Mouse (Mus musculus) liver, embryonic 14.5 days (tissue): ENCODE data around the gene Cyp24a1. TPM values are rescaled to one million over a fixed set of nuclear protein-coding genes. Genes with fewer than 3 reads are reported as not detected.

Source experiments
- ATAC-seq: fragments of 200-750 bp; cut with Nextera tagmentation; 2 replicates; pipeline ENCODE4 v1.8.0; 2017; ENCODE audit warnings: moderate number of reproducible peaks, mild to moderate bottlenecking, moderate library complexity; ENCODE audit not compliant: insufficient read depth
- DNase-seq, 3 experiments: peaks; one replicate each; pipeline ENCODE4 v3.0.0-alpha.2; 2012 to 2013; ENCODE audit warnings: low read depth in 3 of 3, low spot score in 3 of 3
- H3K27ac ChIP-seq: fragments of 300-500 bp; sonication (generic); 2 replicates; pipeline ENCODE4 v1.5.1; 2014; ENCODE audit warnings: moderate library complexity, mild to moderate bottlenecking, control low read depth, inconsistent platforms
- H3K27me3 ChIP-seq: fragments of 300-500 bp; sonication (generic); 2 replicates; pipeline ENCODE4 v1.6.1; 2014; ENCODE audit warnings: mild to moderate bottlenecking, low read length, moderate library complexity; ENCODE audit not compliant: control insufficient read depth, insufficient read depth
- H3K36me3 ChIP-seq: fragments of 300-500 bp; sonication (generic); replicated peaks from 2 replicates; pipeline ENCODE4 v1.6.1; 2014; ENCODE audit warnings: low read depth; ENCODE audit not compliant: control insufficient read depth, insufficient read depth
- H3K4me1 ChIP-seq, 2 experiments: fragments of 200-500 bp in 1 of 2; fragments of 300-500 bp in 1 of 2; sonication (generic) in 1 of 2; replicated peaks; 2 replicates each; pipeline ENCODE4 v1.6.1; 2012 to 2014; ENCODE audit warnings: antibody characterized with exemption in 1 of 2, inconsistent platforms in 1 of 2, low read length in 1 of 2; ENCODE audit not compliant: control insufficient read depth in 2 of 2, insufficient read depth in 2 of 2
- H3K4me2 ChIP-seq: fragments of 300-500 bp; sonication (generic); 2 replicates; pipeline ENCODE4 v1.6.1; 2014; ENCODE audit warnings: low read depth, mild to moderate bottlenecking, control low read depth, moderate library complexity
- H3K4me3 ChIP-seq, 2 experiments: fragments of 200-500 bp in 1 of 2; fragments of 300-500 bp in 1 of 2; sonication (generic) in 1 of 2; 2 replicates each; pipeline ENCODE4 v1.5.1; 2012 to 2014; ENCODE audit warnings: low read depth in 2 of 2, low read length in 2 of 2, mild to moderate bottlenecking in 2 of 2, control low read depth in 1 of 2, inconsistent platforms in 1 of 2, moderate library complexity in 1 of 2; ENCODE audit not compliant: insufficient read depth in 1 of 2
- H3K9ac ChIP-seq: fragments of 300-500 bp; sonication (generic); replicated peaks from 2 replicates; pipeline ENCODE4 v1.6.1; 2014; ENCODE audit warnings: mild to moderate bottlenecking, control low read depth, moderate library complexity
- H3K9me3 ChIP-seq: fragments of 300-500 bp; sonication (generic); 2 replicates; pipeline ENCODE4 v1.6.1; 2016; ENCODE audit warnings: low read length, mixed read lengths; ENCODE audit not compliant: control insufficient read depth
- CTCF ChIP-seq: IDR thresholded peaks from 2 replicates; pipeline ENCODE4 v1.5.1; 2016; ENCODE audit warnings: antibody characterized with exemption, low read depth, control low read depth
- EP300 ChIP-seq: IDR thresholded peaks from 2 replicates; pipeline ENCODE4 v1.6.1; 2016; ENCODE audit warnings: antibody characterized with exemption, low read depth
- WGBS: fragments of 180-500 bp; shearing (Covaris S2); extraction: QIAGEN DNeasy Blood & Tissue Kit; methylation state at CpG from one replicate; pipeline ENCODE4 v1.1.7; 2014; ENCODE audit not compliant: insufficient replicate concordance; 5-methylcytosine and 5-hydroxymethylcytosine counted together
- polyA plus RNA-seq, 2 experiments: library from polyadenylated mRNA; depleted of rRNA in 1 of 2; stranded (reverse) in 1 of 2; unstranded in 1 of 2; fragments of >200 nt; fragmentation: Nextera tagmentation in 1 of 2; extraction: Ambion mirVana in 1 of 2; gene quantifications; 2 replicates each; pipeline versions ENCODE4 v1.2.1 to v1.2.3; 2012 to 2014

Cyp24a1 gene
- polyA plus RNA-seq, 2 experiments: not detected

GRCm38 (mm10) chr2:170487202-170487601 is 9.7 kb downstream of the Cyp24a1 start:
- Histone ChIP-seq H3K9me3 (no peaks in the 10 kb centered on the region), H3K9ac (no peak overlapping the region), H3K4me1 (no peaks in the 10 kb centered on the region), H3K36me3 (no peaks in the 10 kb centered on the region), H3K27ac (no peak overlapping the region), H3K4me2 (no peak overlapping the region), H3K27me3 (no peaks in the 10 kb centered on the region; the same call in 1 of the 2 replicates), H3K4me3 (no peak overlapping the region)
- TF ChIP-seq EP300: no peak
- TF ChIP-seq CTCF: no peak
- ATAC-seq (no peak), DNase-seq (no peak)
- WGBS: 70% methylated on average over 7 of the region's 7 CpGs

- no peaks in the 10 kb centered on the region for H3K4me1 ChIP-seq
- H3K4me3 ChIP-seq: no peak overlapping the region
- ATAC-seq (no peak), DNase-seq (no peak)
- no peak overlapping the region for H3K9ac ChIP-seq
- no peaks in the 10 kb centered on the region for H3K36me3 ChIP-seq
- H3K9me3 ChIP-seq: no peaks in the 10 kb centered on the region
- H3K4me2 ChIP-seq: no peak overlapping the region
- no peaks in the 10 kb centered on the region; the same call in 1 of the 2 replicates for H3K27me3 ChIP-seq
- TF ChIP-seq EP300: no peak
- no peak for TF ChIP-seq CTCF
- WGBS: 55% methylated on average over 11 of the region's 11 CpGs
- H3K27ac ChIP-seq: no peak overlapping the region
These were observed 13.0 kb downstream of the Cyp24a1 start for GRCm38 (mm10) chr2:170483914-170484313.

GRCm38 (mm10) chr2:170482019-170482540 is 14.9 kb downstream of the Cyp24a1 start:
- no peak for ATAC-seq
- Histone ChIP-seq H3K4me3 (no peak overlapping the region), H3K9ac (no peak overlapping the region), H3K36me3 (no peaks in the 10 kb centered on the region), H3K4me2 (no peak overlapping the region), H3K4me1 (no peaks in the 10 kb centered on the region), H3K27ac (no peak overlapping the region), H3K9me3 (no peaks in the 10 kb centered on the region), H3K27me3 (no peaks in the 10 kb centered on the region; the same call in 1 of the 2 replicates)
- DNase-seq: no peak
- TF ChIP-seq EP300 (no peak), CTCF (no peak)
- 49% methylated on average over 10 of the region's 10 CpGs for WGBS

- ATAC-seq: no peak
- H3K36me3 ChIP-seq: no peaks in the 10 kb centered on the region
- no peaks in the 10 kb centered on the region for H3K27me3 ChIP-seq
- H3K27ac ChIP-seq: no peak overlapping the region
- 70% methylated on average over 8 of the region's 8 CpGs for WGBS
- no peak overlapping the region for H3K4me2 ChIP-seq
- DNase-seq: no peak
- no peak overlapping the region for H3K4me3 ChIP-seq
- H3K9ac ChIP-seq: no peak overlapping the region
- no peaks in the 10 kb centered on the region for H3K9me3 ChIP-seq
- no peaks in the 10 kb centered on the region for H3K4me1 ChIP-seq
- TF ChIP-seq CTCF: no peak
- TF ChIP-seq EP300: no peak
These were observed 20.3 kb downstream of the Cyp24a1 start for GRCm38 (mm10) chr2:170476643-170477042.

- Histone ChIP-seq H3K36me3 (no peaks in the 10 kb centered on the region), H3K9me3 (no peaks in the 10 kb centered on the region), H3K4me1 (no peaks in the 10 kb centered on the region), H3K27me3 (no peaks in the 10 kb centered on the region), H3K9ac (no peak overlapping the region), H3K4me2 (no peak overlapping the region), H3K4me3 (no peak overlapping the region), H3K27ac (no peak overlapping the region)
- ATAC-seq (no peak), DNase-seq (no peak)
- 53% methylated on average over 11 of the region's 11 CpGs for WGBS
- peak; percentile 60 for TF ChIP-seq CTCF
- TF ChIP-seq EP300: no peak
These were observed 20.7 kb downstream of the Cyp24a1 start for GRCm38 (mm10) chr2:170476215-170476614.
